Mouse (Mus musculus) G1E-ER4 (cell line): Measurements from ENCODE around the gene Olfr635. TPM values are rescaled to one million over a fixed set of nuclear protein-coding genes. Genes with fewer than 3 reads are reported as not detected.

Experiments
- GATA1 ChIP-seq: IDR thresholded peaks from one replicate; pipeline ENCODE4 v1.8.0; 2012; ENCODE audit warnings: low read length, inconsistent platforms
- polyA plus RNA-seq: library from polyadenylated mRNA; stranded (reverse); fragments of >175 nt; gene quantifications from 2 replicates; pipeline ENCODE4 v1.2.3, GENCODE M21; 2012

The Olfr635 gene
- not detected in 2 replicates for polyA plus RNA-seq

DNA sequence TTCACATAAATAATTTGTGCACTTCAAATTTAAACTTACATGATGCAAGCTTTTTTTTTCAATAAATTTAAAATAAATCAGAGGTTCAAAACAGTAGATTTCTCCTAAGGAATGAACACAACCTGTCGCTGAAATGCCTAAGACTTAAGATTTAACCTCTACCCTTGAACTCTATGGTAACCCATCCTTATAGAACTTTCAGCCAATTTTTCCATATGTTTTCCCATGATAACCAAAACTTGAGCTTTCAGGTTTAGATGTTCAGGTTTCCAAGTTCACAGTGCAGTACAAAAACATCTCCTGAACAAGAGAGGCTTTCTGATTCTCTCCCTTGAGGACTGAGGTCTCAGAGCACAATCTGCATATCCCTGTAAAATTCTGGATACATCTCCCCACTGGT is at the start of gene Olfr635:
Gene Olfr635, plus strand, starts transcription at position 301 of the 400 bp plus-strand sequence.
- TF ChIP-seq GATA1 = no peak

DNA sequence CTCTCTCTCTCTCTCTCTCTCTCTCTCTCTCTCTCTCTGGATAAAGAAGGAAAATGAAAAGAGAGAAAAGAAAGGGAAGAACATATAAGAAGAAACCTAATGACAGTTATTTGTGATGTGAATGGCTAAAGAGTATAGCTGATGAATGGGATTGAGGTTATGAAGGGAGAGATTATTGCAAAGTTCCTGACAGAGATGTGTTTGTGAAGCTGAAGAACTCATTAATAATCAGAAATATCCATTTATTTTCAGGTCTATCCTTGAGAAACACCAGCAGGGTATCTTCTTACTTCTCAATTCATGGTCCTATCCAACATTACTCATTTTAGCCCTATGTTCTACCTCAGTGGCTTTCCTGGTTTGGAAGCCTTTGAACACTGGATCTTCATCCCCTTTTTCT is 42.4 kb upstream of the Olfr635 start, which contains the start of gene Olfr631:
Gene Olfr631, plus strand, starts transcription at position 301 of the 400 bp plus-strand sequence.
- TF ChIP-seq GATA1 = no peak

DNA sequence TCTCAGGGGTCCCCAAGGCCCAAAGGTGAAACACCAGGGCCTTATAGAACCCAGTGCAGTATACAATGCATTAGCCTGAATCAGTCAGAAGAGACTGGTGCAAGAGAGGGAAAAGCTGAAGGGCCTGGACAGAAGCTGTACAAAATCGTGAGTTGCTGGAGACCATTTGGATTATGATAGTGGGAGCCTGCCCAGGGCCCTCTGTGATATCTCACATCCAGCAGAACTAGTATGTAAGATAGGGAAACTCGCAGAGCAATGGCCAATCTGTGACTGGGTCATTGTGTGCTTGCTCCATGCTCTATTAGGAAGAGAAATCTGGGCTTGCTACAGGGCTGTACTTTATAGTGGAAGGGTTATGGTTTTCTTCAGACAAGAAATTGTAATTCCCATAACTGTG is 36.7 kb upstream of the Olfr635 start, which contains the start of gene Olfr632:
Gene Olfr632, plus strand, starts transcription at position 84 of the 400 bp plus-strand sequence.
- no peak for TF ChIP-seq GATA1

DNA sequence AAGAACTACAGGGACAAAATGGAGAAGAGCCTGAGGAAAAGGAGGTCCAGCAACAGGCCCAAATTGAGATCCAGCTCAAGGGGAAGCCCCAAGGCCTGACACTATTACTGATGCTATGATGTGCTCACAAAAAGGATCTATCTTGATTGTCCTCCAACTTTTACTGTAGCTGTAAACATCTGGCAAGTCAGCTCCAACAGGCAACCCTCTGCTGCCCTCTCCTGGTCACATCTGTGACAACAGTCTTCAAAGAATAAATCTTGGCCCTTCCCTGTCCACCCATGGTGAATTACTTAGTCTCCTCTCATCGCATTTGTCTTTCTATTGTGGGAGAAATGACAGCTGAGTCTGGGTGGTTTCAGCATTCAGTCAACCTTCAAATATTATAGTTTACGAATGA is 28.2 kb upstream of the Olfr635 start:
- TF ChIP-seq GATA1 = no peak

DNA sequence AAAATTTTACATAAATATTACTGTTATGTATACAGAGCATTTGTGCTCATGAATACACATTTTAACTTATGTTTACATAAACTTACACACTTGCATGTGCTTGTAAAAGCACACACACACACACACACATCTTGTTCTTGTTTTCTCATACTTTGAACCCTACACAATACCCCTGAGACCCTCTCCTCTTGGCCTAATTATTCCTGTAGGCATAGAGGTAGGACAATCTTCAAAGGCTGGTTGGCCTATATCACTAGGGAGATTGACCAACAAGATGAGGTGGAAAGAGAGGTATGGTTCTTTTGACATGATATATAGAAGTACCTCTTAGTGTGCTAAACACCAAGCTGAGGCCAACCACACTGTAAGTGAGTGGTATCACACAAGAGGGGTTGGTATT is 26.8 kb upstream of the Olfr635 start, which contains the start of gene Olfr633:
Gene Olfr633, plus strand, starts transcription at position 301 of the 400 bp plus-strand sequence.
- TF ChIP-seq GATA1 = no peak

DNA sequence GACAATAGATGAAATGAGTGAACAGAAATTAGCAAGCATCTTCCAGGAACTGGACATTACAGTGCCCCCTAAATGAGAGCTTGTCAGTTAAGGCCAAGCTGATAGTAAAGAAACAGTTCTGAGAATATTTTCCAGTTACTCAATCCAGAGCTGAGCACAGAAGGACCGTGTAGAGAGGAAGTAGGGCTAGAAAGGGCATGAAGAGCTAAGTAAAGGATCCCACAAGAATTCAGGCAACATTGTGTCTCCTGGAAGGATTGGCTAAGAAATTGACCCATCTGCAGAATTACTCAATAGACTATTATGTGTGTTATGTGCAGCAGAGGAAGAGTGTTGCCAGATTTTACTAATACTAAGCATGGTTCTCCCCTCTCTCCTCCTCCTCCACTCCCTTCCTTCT is 830 bp downstream of the Olfr635 start:
- TF ChIP-seq GATA1 = no peak

DNA sequence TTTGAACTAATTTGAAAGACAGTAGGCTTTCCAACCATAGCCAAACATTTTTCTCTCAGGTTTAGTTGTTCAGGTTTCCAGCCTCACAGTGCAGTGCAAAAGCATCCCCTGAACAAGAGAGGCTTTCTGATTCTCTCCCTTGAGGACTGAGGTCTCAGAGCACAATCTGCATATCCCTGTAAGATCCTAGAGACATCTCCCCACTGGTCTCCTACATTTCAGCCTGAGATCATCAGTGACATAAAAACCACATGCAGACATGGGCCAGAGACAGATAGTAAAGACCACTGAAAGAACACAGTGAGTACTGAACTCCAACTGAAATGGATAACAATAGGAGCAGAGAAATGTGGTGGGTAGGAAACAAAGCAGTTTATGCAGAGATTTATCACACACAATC is 27.5 kb downstream of the Olfr635 start, which contains the start of gene Olfr638:
Gene Olfr638, plus strand, starts transcription at position 301 of the 400 bp plus-strand sequence.
- no peak for TF ChIP-seq GATA1

DNA sequence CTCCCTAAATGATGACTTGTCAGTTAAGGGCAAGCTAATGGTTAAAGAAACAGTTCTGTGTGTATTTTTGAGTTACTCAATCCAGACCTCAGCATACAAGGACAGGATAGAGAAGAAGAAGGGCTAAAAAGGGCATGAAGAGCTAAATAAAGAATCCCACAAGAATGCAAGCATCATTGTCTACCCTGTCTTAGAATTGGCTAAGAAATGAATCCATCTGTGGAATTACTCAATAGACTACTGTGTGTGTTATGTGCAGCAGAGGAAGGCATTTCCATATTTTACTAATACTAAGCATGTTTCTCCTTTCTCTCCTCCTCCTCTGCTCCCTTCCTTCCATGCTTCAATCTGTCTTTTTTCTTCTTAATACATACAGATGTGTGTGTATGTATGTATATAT is 28.2 kb downstream of the Olfr635 start:
- no peak for TF ChIP-seq GATA1

DNA sequence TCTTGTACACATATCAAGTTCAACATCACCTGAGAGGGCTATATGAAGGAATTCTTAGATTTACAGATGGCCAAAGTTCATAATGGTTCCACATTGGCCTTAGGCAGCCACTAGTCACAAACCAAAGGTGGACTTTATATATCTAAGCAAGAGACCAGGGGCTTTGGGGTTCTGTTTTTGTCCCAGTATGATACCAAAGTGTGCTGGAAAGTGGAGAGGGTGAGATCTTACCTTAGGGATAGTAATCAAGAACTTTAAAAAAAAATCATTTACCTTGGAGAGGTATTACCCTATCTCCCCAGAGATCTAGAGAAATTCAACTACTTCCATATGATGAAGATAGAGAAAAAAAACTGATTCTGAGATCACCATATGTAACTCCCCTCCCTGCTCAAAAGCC is 46.3 kb downstream of the Olfr635 start, which contains the start of gene Olfr639:
Gene Olfr639, minus strand, starts transcription at position 101 of the 400 bp plus-strand sequence.
- TF ChIP-seq GATA1 = no peak

DNA sequence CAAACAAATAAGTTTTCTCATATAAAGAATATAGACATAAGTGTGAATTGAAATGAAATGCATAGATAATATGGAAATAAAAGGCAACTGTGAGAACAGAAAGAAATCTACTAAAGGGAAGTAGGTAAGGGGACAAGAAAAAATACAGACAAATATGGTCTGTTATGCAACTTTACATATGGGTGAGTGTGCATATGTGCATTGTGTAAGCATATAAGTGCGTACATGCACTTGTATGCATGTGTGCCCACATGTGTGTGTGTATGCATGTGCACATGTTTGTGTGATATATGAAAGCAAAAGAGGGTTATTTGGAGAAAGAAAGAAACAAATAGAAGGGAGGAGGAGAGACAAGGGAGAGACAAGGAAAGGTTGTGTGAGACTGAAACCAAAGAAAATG is 48.0 kb downstream of the Olfr635 start:
- TF ChIP-seq GATA1 = no peak

DNA sequence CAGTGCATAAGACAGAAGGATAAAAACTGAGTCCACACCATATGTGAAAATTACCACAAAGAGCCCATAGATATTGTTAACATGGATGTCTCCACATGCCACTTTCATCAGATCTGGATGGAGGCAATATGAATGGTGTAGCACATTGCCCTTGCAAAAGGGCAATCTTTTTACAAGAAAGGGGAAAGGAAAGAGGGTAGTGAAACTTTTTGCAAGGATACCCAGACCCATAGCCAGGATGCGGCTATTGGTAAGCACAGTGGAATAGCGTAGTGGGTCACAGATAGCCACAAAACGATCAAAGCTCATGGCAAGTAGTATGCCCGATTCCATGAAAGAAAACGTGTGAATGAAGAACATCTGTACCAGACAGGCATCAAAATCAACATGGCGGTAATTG is 50.7 kb downstream of the Olfr635 start:
- TF ChIP-seq GATA1 = no peak

DNA sequence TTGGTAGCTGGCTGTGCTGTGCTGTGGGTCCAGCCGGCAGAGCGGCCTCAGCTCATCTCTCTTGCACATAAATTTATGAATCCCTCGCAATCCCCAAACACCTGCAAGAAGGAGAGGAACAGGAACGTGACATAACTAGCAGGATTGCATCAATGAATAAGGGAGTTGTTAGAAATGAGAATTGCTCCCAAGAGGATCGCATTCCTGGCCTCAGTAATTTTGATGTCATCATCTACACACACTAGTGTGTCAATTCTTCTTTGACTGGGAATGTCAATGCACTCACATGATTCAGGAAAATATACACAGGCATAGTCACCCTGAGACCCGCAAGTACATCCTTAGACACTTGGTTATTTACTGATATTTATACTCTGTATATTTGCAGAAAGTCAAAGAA is 54.5 kb downstream of the Olfr635 start, which contains the start of gene Olfr640:
Gene Olfr640, minus strand, starts transcription at position 101 of the 400 bp plus-strand sequence.
- TF ChIP-seq GATA1 = no peak

DNA sequence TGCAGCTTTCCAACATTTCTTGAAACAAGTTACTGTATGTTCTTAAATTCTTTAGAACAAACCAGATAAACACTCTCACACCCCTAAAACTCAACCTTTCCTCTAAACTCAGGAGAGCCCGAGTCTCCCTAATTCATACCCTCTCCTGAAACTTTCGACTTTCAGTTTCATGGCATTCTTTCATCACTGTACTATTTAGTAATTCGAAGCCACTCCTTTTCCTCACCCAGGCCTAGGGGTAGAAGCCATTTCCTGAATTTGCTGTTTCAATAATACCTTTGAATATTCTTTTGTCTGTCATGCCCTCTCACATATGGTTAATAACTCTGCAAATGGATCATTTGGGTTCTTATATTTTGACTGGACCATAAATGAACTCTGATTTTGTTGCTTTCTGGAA is 56.0 kb downstream of the Olfr635 start:
- TF ChIP-seq GATA1 = no peak

DNA sequence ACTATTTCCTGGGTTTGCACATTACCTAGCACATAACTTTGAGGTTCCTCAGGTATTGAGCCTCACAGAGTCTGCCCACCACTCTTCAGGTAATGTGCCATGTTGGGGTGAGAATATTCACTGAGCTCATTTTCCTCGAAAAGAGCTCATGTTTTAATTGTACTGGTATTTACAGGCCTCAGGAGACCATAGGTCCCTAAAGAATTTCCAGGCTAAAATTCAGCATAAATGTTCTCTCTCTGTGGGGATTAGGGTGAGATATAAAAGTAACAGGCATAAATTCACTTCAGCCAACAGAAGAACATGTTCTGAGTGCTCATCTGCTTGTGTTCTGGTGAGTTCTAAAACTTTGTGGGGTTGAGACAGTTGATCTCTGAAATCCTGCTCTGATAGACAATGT is 64.2 kb downstream of the Olfr635 start, which contains the start of gene Olfr641:
Gene Olfr641, plus strand, starts transcription at position 301 of the 400 bp plus-strand sequence.
- TF ChIP-seq GATA1 = no peak

Other genes with a start within 250 kb of the Olfr635 start
- gene Olfr628, start 240.8 kb upstream of the Olfr635 start, polyA plus RNA-seq = not detected in 2 replicates
- gene Olfr629, start 226.2 kb upstream of the Olfr635 start, polyA plus RNA-seq = not detected in 2 replicates
- not detected in 2 replicates for gene Olfr630, start 213.8 kb upstream of the Olfr635 start, polyA plus RNA-seq
- gene Olfr69, start 199.6 kb upstream of the Olfr635 start, polyA plus RNA-seq = not detected in 2 replicates
- not detected in 2 replicates for gene Olfr68, start 191.5 kb upstream of the Olfr635 start, polyA plus RNA-seq
- not detected in 2 replicates for gene Olfr67, start 179.3 kb upstream of the Olfr635 start, polyA plus RNA-seq
- 31.6 and 77.2 TPM in 2 replicates for gene Hbb-bt, start 157.2 kb upstream of the Olfr635 start, polyA plus RNA-seq
- gene Hbb-bs, start 143.1 kb upstream of the Olfr635 start, polyA plus RNA-seq = 5,963 and 6,563 TPM in 2 replicates
- not detected in 2 replicates for gene Hbb-bh2, start 130.6 kb upstream of the Olfr635 start, polyA plus RNA-seq
- gene Hbb-bh1, start 128.0 kb upstream of the Olfr635 start, polyA plus RNA-seq = not detected in 2 replicates
- not detected in 2 replicates for gene Hbb-y, start 117.9 kb upstream of the Olfr635 start, polyA plus RNA-seq
- not detected in 2 replicates for gene Olfr66, start 84.9 kb upstream of the Olfr635 start, polyA plus RNA-seq
- gene Olfr64, start 76.7 kb upstream of the Olfr635 start, polyA plus RNA-seq = not detected in 2 replicates
- gene Olfr65, start 67.7 kb upstream of the Olfr635 start, polyA plus RNA-seq = not detected in 2 replicates
- not detected in 2 replicates for gene Olfr631, start 42.3 kb upstream of the Olfr635 start, polyA plus RNA-seq
- gene Olfr632, start 36.8 kb upstream of the Olfr635 start, polyA plus RNA-seq = not detected in 2 replicates
- not detected in 2 replicates for gene Olfr633, start 26.7 kb upstream of the Olfr635 start, polyA plus RNA-seq
- not detected in 2 replicates for gene Olfr638, start 27.6 kb downstream of the Olfr635 start, polyA plus RNA-seq
- not detected in 2 replicates for gene Olfr639, start 46.2 kb downstream of the Olfr635 start, polyA plus RNA-seq
- gene Olfr640, start 54.4 kb downstream of the Olfr635 start, polyA plus RNA-seq = not detected in 2 replicates
- not detected in 2 replicates for gene Olfr641, start 64.3 kb downstream of the Olfr635 start, polyA plus RNA-seq
- gene Olfr642, start 81.5 kb downstream of the Olfr635 start, polyA plus RNA-seq = not detected in 2 replicates
- not detected in 2 replicates for gene 4930516K23Rik, start 90.3 kb downstream of the Olfr635 start, polyA plus RNA-seq
- not detected in 2 replicates for gene Olfr644, start 100.7 kb downstream of the Olfr635 start, polyA plus RNA-seq
- not detected in 2 replicates for gene Olfr645, start 114.3 kb downstream of the Olfr635 start, polyA plus RNA-seq
- not detected in 2 replicates for gene Olfr646, start 133.7 kb downstream of the Olfr635 start, polyA plus RNA-seq
- gene Ubqln5, start 158.7 kb downstream of the Olfr635 start, polyA plus RNA-seq = not detected in 2 replicates
- not detected in 2 replicates for gene Olfr643, start 166.3 kb downstream of the Olfr635 start, polyA plus RNA-seq
- not detected in 2 replicates for gene Ubqln3, start 172.1 kb downstream of the Olfr635 start, polyA plus RNA-seq
- gene Ubqlnl, start 179.4 kb downstream of the Olfr635 start, polyA plus RNA-seq = not detected in 2 replicates
- gene Olfm5, start 193.7 kb downstream of the Olfr635 start, polyA plus RNA-seq = not detected in 2 replicates
- not detected in 2 replicates for gene Olfr648, start 212.2 kb downstream of the Olfr635 start, polyA plus RNA-seq
- gene Olfr649, start 224.8 kb downstream of the Olfr635 start, polyA plus RNA-seq = not detected in 2 replicates
- gene Trim6, start 247.6 kb downstream of the Olfr635 start, polyA plus RNA-seq = not detected in 2 replicates